Mouse (Mus musculus): ENCODE measurements around the gene Adgrg3.

GRCm38 (mm10) chr8:95054438-95054837 lies 36.9 kb downstream of the Adgrg3 start:
- TF ChIP-seq CTCF (conservative IDR thresholded peaks at IDR 0.05; ENCODE audit: insufficient read depth, insufficient read length, low read depth, low read length) (no peak), POLR2A (IDR thresholded peaks at IDR 0.05; ENCODE audit: low read depth, low read length) (no peak)

Measured in kidney, adult 2 months (tissue).